Mouse (Mus musculus) layer of hippocampus, adult 2 months (tissue): ENCODE data around the gene Pcnx2. TPM values are rescaled to one million over a fixed set of nuclear protein-coding genes. Genes with fewer than 3 reads are reported as not detected.
A peak's percentile ranks its signal among the peaks of the same experiment; 100 is the strongest.

Experiments
- DNase-seq, 2 experiments: peaks; one replicate each; pipeline ENCODE4 v3.0.0; 2022; ENCODE audit warnings: low spot score in 2 of 2
- H3K27ac ChIP-seq: fragments of 200-600 bp; 2 replicates; pipeline ENCODE4 v1.8.1; 2022
- H3K4me3 ChIP-seq: fragments of 200-600 bp; 2 replicates; pipeline ENCODE4 v1.8.1; 2022; ENCODE audit warnings: mild to moderate bottlenecking
- CTCF ChIP-seq: fragments of 200-600 bp; conservative IDR thresholded peaks from 2 replicates; pipeline ENCODE4 v1.8.1; 2022; ENCODE audit warnings: antibody characterized with exemption, mild to moderate bottlenecking, moderate library complexity
- total RNA-seq, 2 experiments: library from RNA; stranded (reverse); gene quantifications; 2 replicates each; pipeline ENCODE4 v1.2.3; 2021

The Pcnx2 gene
- total RNA-seq, 2 experiments from 2014 or later: 66.8 to 69.1 TPM

GRCm38 (mm10) chr8:125757106-125757496, 141.0 kb downstream of the Pcnx2 start:
- H3K27ac ChIP-seq: peak overlapping the region; percentile 46; the same call in 1 of the 2 replicates
- no peak for TF ChIP-seq CTCF
- no peak for DNase-seq
- H3K4me3 ChIP-seq: no peak overlapping the region

DNA sequence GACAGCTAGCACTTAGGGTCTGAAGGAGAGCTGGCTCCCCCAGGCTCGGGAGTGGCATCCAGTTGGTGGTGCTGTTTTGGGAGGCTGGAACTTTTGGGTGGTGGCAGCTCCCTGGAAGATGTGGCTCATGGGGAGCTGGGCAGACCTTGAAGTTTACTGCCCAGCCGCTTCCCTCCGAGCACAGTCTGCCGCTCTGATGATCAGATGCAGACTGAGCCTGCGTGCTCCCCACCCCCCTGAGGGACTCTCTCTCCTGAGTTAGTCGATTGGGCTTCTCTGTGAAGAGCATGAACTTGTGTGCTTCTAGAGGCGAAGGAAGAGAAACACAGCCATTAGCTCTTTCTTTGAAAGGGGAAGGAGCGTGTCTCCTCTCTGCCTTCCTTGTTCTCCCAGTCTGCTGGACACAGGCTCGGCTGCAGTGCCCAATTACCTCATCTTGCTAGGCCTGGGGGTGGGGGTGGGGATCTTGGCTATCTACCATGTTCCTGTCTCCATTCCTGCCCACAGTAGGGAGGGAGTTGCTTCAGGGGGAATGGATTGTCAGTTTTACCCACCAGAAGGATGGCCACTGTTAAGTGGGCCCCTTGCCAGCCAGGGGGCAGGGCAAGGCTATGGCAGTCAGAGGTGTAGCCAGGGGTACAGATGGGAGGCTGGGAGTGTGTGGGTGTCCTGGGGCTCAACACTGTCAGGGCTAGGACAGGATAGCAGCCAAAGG, 141.6 kb downstream of the Pcnx2 start:
- peak in 1 of 2 experiments; percentile 25 for DNase-seq
- Histone ChIP-seq H3K27ac (peak overlapping the region; percentile 46), H3K4me3 (no peak overlapping the region; the same call in 1 of the 2 replicates)
- no peak for TF ChIP-seq CTCF

GRCm38 (mm10) chr8:125755896-125756295, 142.2 kb downstream of the Pcnx2 start:
- Histone ChIP-seq H3K4me3 (no peak overlapping the region), H3K27ac (no peak overlapping the region)
- no peak for DNase-seq
- no peak for TF ChIP-seq CTCF

DNA sequence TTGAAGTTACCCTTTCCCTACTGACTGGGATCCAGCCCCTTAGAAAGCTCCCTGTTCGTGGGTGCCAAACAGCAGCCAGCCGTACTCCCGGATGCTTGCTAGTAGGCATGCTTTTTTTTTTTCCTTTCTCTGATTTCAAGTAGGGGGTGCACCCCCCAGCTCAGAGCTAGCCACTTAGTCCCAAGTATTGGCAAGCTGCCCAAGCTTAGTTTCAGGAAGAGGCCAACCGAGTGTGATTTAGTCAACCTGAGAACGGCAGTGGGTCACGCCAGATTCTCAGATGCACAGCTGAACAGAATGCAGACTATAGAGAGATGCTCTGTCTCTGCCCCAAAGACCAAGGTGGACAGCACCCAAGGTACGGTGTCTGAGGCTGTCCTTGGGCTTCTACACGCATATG, 147.3 kb downstream of the Pcnx2 start:
- Histone ChIP-seq H3K27ac (no peak overlapping the region), H3K4me3 (no peak overlapping the region)
- no peak for TF ChIP-seq CTCF
- no peak for DNase-seq

GRCm38 (mm10) chr8:125747390-125747789, 150.7 kb downstream of the Pcnx2 start:
- DNase-seq: no peak
- Histone ChIP-seq H3K4me3 (no peak overlapping the region), H3K27ac (no peak overlapping the region)
- no peak for TF ChIP-seq CTCF

DNA sequence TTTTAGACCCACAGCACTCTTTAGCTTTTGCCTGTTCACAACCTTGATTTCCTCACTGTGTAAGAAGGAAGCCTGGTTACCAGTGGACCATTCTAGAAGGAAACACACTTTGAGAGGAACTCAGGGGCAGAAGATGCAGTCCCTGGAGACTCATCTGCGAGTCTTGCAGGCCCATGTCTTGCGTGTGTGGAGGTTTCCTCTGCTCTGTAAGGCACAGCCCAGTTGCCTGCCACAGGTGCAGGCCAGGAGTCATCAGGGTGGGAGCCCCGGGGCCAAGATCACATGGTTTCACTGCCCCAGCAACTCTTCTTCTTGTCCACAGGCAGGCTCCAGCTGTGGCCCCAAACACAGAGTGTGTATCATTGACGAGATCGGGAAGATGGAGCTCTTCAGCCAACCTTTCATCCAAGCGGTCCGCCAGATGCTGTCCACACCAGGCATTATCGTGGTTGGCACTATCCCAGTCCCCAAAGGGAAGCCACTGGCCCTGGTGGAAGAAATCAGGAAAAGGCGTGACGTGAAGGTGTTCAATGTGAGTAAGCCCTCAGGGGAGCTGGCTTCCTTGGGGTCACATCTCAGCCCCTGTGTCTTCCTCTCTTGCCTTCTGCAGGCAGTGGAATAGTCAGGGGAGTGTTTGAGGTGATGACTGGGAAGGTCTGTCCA, 153.1 kb downstream of the Pcnx2 start:
- no peak for TF ChIP-seq CTCF
- no peak for DNase-seq
- Histone ChIP-seq H3K27ac (no peak overlapping the region), H3K4me3 (no peak overlapping the region)

GRCm38 (mm10) chr8:125742406-125742805, 155.7 kb downstream of the Pcnx2 start:
- Histone ChIP-seq H3K27ac (no peak overlapping the region), H3K4me3 (no peak overlapping the region)
- TF ChIP-seq CTCF: no peak
- no peak for DNase-seq

DNA sequence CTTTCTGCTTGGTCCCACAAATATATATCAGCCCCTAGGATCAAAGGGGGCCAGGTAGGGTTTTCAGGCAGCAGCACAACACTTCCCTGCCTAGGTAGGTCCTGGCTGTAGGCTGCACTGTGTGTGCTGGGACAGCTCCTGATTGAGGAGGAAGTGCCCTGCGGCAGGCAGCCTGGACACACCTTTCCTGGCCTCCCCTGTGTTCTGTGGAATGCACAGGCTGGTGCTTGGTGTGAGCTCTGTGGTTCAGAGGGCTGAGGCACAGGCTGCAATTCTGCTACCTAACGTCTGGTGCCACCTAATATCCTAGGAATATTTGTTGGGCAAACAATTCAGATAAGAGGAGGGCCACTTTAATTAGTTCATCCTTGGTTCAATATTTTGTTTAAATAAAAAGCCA, 156.3 kb downstream of the Pcnx2 start:
- no peak for TF ChIP-seq CTCF
- Histone ChIP-seq H3K27ac (no peak overlapping the region), H3K4me3 (no peak overlapping the region)
- no peak for DNase-seq

- no peak for TF ChIP-seq CTCF
- Histone ChIP-seq H3K4me3 (no peak overlapping the region), H3K27ac (no peak overlapping the region)
- DNase-seq: no peak
Observed at GRCm38 (mm10) chr8:125741377-125741776, 156.7 kb downstream of the Pcnx2 start.

DNA sequence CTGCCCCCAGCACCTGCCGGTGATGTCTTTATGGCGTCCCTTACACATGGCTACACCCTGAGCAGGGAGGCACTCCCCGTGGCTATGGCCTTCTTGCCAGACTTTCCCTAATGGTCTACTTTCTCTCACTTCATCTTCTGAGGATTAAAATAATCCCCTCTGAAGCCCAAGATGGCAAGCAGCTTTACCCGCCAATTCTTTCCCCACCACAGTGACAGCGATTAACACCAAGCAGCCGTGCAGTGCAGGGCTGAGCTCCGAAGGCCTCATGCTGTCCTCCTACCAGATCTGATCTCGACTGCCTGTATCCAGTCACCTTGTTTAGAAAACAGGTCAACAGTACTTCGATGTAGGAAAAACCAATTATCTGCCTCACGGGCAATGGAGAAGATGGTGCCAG, 157.5 kb downstream of the Pcnx2 start:
- H3K4me3 ChIP-seq: no peak overlapping the region
- DNase-seq: no peak
- H3K27ac ChIP-seq: no peak overlapping the region
- no peak for TF ChIP-seq CTCF

- TF ChIP-seq CTCF: no peak
- no peak for DNase-seq
- Histone ChIP-seq H3K4me3 (no peak overlapping the region), H3K27ac (no peak overlapping the region)
Observed at GRCm38 (mm10) chr8:125738956-125739355, 159.2 kb downstream of the Pcnx2 start.

GRCm38 (mm10) chr8:125733964-125734956, 163.9 kb downstream of the Pcnx2 start:
- 0 out of 2 replicates have a peak, but pooled peaks have one; percentile 9 for TF ChIP-seq CTCF
- DNase-seq: peak; percentile 79 to 88
- peak overlapping the region; percentile 93 for H3K27ac ChIP-seq
- H3K4me3 ChIP-seq: peak overlapping the region; percentile 92

DNA sequence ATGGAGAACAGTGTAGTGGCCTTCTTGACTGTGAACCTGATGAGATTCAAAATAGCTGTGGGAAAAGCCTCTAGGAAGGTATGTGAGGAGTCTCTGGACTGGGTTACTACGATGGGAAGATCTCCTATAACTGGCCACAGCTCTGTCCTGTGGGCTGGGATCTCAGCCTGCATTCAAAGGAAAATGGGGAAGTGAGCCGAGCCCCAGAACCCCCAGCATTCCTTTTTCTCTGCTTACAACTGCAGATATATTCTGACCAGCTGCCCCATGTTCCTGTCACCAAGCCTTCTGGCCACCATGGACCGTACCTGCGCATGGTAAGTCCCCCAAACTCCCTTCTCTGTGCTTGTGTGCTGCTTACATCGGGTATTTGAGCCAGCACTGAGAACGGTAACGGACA, 168.4 kb downstream of the Pcnx2 start, which contains the start of gene Ntpcr:
Ntpcr (plus strand) TSS at position 218 of the 400 bp plus-strand sequence.
- no peak within 1 kb of the TSS for H3K4me3 ChIP-seq
- DNase-seq: no peak
- no peak for TF ChIP-seq CTCF

More for the DNA sequence above, 168.4 kb downstream of the Pcnx2 start, which contains the start of gene Ntpcr:
- no peak within 1 kb of the TSS for H3K27ac ChIP-seq
